Mouse (Mus musculus) spleen, adult 2 months (tissue): ENCODE data around the gene Hcfc1.

ENCODE experiments used
- CTCF ChIP-seq: fragments of 200-500 bp; IDR thresholded peaks from 2 replicates; pipeline ENCODE4 v1.5.1; 2011; ENCODE audit warnings: mild to moderate bottlenecking, inconsistent platforms; ENCODE audit not compliant: insufficient read depth, insufficient read length, insufficient replicate concordance; ENCODE audit errors: extremely low read depth
- POLR2A ChIP-seq: fragments of 200-500 bp; IDR thresholded peaks from 2 replicates; pipeline ENCODE4 v1.6.1; 2011; ENCODE audit warnings: low read depth, low read length, inconsistent platforms

DNA sequence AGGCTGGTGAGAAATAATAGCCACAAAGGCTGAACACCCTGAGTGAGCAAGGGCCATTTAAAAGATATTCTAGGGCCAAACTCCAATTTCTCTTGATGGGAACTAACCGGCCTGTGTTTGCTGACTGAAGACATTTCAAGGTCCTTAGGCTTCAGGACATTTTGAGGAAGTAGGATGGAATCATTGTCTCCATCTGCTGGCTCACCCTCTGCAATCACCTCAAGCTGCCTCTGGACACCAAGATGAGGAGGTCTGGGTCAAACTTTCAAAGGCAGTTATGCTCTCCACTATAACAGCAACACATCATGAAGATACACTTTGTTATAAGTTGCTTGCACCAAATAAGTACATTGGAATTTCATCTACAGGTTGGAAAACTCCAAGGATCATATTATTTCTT lies 56.1 kb downstream of the Hcfc1 start:
- TF ChIP-seq CTCF (no peak), POLR2A (no peak)
